ENCODE assay signal across 11 mouse cellular contexts in the genomic region with DNA sequence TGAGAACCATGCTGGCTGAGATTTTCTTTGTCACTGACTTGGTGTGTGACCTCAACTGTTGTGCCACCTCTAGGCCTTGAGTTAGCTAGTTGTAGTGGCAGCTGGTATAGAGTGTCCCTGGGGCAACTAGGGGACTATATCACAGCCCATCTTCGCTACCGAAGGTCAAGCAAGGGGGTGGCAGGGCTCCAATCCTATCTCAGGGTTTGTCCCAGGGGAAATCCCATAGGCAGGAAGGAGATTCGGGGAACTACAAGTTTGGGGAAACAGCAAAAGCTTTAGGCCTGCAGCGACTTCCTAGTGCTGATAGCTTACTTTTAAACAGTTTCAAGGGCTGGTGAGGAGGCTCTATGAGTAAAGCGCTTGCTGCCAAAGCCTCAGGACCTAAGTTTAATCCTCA. TPM values are rescaled to one million over a fixed set of nuclear protein-coding genes. Genes with fewer than 3 reads are reported as not detected.
DNase-seq lines count a peak whose midpoint lies in the region; ATAC-seq and TF ChIP-seq lines count a peak whose summit lies in the region.
"Had no signal": no experiment of that assay in that cellular context is flagged by ENCODE, and none has a peak within 500 bp of the region (broad histone marks: within the 10 kb centered on the region; RNA-seq: fewer than 3 reads in every experiment).

No protein-coding gene starts in this region.

- no peaks in the 10 kb centered on the region for H3K9me3 ChIP-seq in heart, embryonic 13.5 days
- H3K9me3 ChIP-seq in hindbrain, embryonic 11.5 days (ENCODE audit: control insufficient read depth, low read length), result no peaks in the 10 kb centered on the region
- H3K9me3 ChIP-seq in midbrain, embryonic 14.5 days (ENCODE audit: control insufficient read depth, low read length), result no peaks in the 10 kb centered on the region

- peak overlapping the region; percentile 61; the same call in 1 of the 2 replicates for H3K4me3 ChIP-seq in heart, embryonic 13.5 days
- H3K4me3 ChIP-seq in bone marrow macrophage, adult 2 months (ENCODE audit: insufficient read depth, low read length), result peak overlapping the region; percentile 81
- peak overlapping the region; percentile 54; the same call in 1 of the 2 replicates for H3K4me3 ChIP-seq in hindbrain, embryonic 11.5 days (ENCODE audit: low read depth, low read length)
- no peak overlapping the region for H3K4me3 ChIP-seq in midbrain, embryonic 14.5 days (replicated peaks; ENCODE audit: low read depth, low read length)

- TF ChIP-seq CTCF in bone marrow macrophage, adult 2 months (IDR thresholded peaks at IDR 0.05; ENCODE audit: low read depth, low read length), result no peak

- H3K9ac ChIP-seq in heart, embryonic 13.5 days, result 0 out of 2 replicates have a peak overlapping the region, but pooled peaks have one; percentile 45
- H3K9ac ChIP-seq in hindbrain, embryonic 11.5 days (ENCODE audit: low read depth, low read length), result 0 out of 2 replicates have a peak overlapping the region, but pooled peaks have one; percentile 19
- no peak overlapping the region for H3K9ac ChIP-seq in midbrain, embryonic 14.5 days (replicated peaks; ENCODE audit: low read length)

- TF ChIP-seq POLR2A in bone marrow macrophage, adult 2 months (IDR thresholded peaks at IDR 0.05; ENCODE audit: borderline replicate concordance, low read depth, low read length), result no peak

- H3K36me3 ChIP-seq in heart, embryonic 13.5 days, result no peaks in the 10 kb centered on the region
- no peaks in the 10 kb centered on the region for H3K36me3 ChIP-seq in hindbrain, embryonic 11.5 days (ENCODE audit: control insufficient read depth, insufficient read depth, low read length)
- no peaks in the 10 kb centered on the region for H3K36me3 ChIP-seq in midbrain, embryonic 14.5 days (ENCODE audit: control insufficient read depth, insufficient read depth, low read length)

- H3K27ac ChIP-seq in heart, embryonic 13.5 days (replicated peaks), result no peak overlapping the region
- peak overlapping the region; percentile 96 for H3K27ac ChIP-seq in bone marrow macrophage, adult 2 months (ENCODE audit: insufficient read depth, low read depth, low read length)
- peak overlapping the region; percentile 54 for H3K27ac ChIP-seq in hindbrain, embryonic 11.5 days (ENCODE audit: low read depth, low read length)
- no peak overlapping the region for H3K27ac ChIP-seq in midbrain, embryonic 14.5 days (replicated peaks; ENCODE audit: low read depth, low read length)
- H3K27ac ChIP-seq: kidney, postnatal 0 days had no signal

- peak overlapping the region; percentile 93 for H3K4me2 ChIP-seq in heart, embryonic 13.5 days
- peak overlapping the region; percentile 86 for H3K4me2 ChIP-seq in hindbrain, embryonic 11.5 days (replicated peaks; ENCODE audit: low read depth, low read length)
- H3K4me2 ChIP-seq in midbrain, embryonic 14.5 days (ENCODE audit: low read length), result peak overlapping the region; percentile 98

- H3K27me3 ChIP-seq in heart, embryonic 13.5 days (replicated peaks), result peaks cover 22% of the 10 kb centered on the region; the same call in 1 of the 2 replicates
- no peaks in the 10 kb centered on the region for H3K27me3 ChIP-seq in hindbrain, embryonic 11.5 days (ENCODE audit: control insufficient read depth, insufficient read depth, low read length)
- no peaks in the 10 kb centered on the region for H3K27me3 ChIP-seq in midbrain, embryonic 14.5 days (ENCODE audit: control insufficient read depth, insufficient read depth, low read length)

- WGBS in heart, embryonic 13.5 days, result 59% methylated on average over 5 of the region's 5 CpGs
- 66% methylated on average over 5 of the region's 5 CpGs for WGBS in hindbrain, embryonic 11.5 days
- 58% methylated on average over 5 of the region's 5 CpGs for WGBS in midbrain, embryonic 14.5 days

- peaks cover 60% of the 10 kb centered on the region for H3K4me1 ChIP-seq in heart, embryonic 13.5 days
- peaks cover 45% of the 10 kb centered on the region for H3K4me1 ChIP-seq in bone marrow macrophage, adult 2 months (ENCODE audit: control insufficient read depth, insufficient read depth, low read length)
- H3K4me1 ChIP-seq in hindbrain, embryonic 11.5 days (replicated peaks; ENCODE audit: control insufficient read depth, insufficient read depth, low read length), result peaks cover 19% of the 10 kb centered on the region
- peaks cover 20% of the 10 kb centered on the region for H3K4me1 ChIP-seq in midbrain, embryonic 14.5 days (ENCODE audit: control insufficient read depth, insufficient read depth, low read length)

- no peak for ATAC-seq in heart, embryonic 13.5 days (ENCODE audit: extremely low read depth, insufficient number of reproducible peaks, low FRiP score, low TSS enrichment)
- no peak for ATAC-seq in hindbrain, embryonic 11.5 days (ENCODE audit: low FRiP score)
- no peak for ATAC-seq in midbrain, embryonic 14.5 days (ENCODE audit: low FRiP score, low TSS enrichment)
- ATAC-seq in inflammation-experienced regulatory T-cells, adult 6 months, result no peak

- intact Hi-C loops in heart, postnatal 14 days (cut with DNase I), result no loop called here

- no peak for DNase-seq in heart, postnatal 14 days
- no peak for DNase-seq in hindbrain, embryonic 11.5 days (ENCODE audit: low spot score)
- peak; percentile 11 for DNase-seq in midbrain, embryonic 14.5 days
- DNase-seq in kidney, adult 11 months, result no peak
- DNase-seq in thymus, postnatal 4 days, result no peak
- DNase-seq: gastrocnemius, postnatal 10 days; thymus, postnatal 25 days had no signal

RNA-seq across cellular contexts. Expression of a gene that starts 1.4 kb away (rescaled TPM):
- 5.5 and 6.4 TPM in 2 replicates for polyA plus RNA-seq in heart, embryonic 13.5 days (2015; fragmentation: Nextera tagmentation; extraction: Ambion mirVana)
- 1 to 10 TPM; 7.7 TPM for total RNA-seq in heart, postnatal 14 days (2021)
- polyA plus RNA-seq in bone marrow macrophage, adult 2 months (2012; ENCODE audit: insufficient read depth, insufficient read length, missing spikeins), result 388 and 401 TPM in 2 replicates
- polyA plus RNA-seq in hindbrain, embryonic 11.5 days (2014; fragmentation: Nextera tagmentation; extraction: Ambion mirVana), result 60.7 and 78.3 TPM in 2 replicates
- polyA plus RNA-seq in midbrain, embryonic 14.5 days (2014; fragmentation: Nextera tagmentation; extraction: Ambion mirVana), result 13.7 and 19.4 TPM in 2 replicates
- 1 to 10 TPM; 1.6 to 3.9 (median 1.9) TPM for polyA plus RNA-seq in inflammation-experienced regulatory T-cells, adult 6 months (2017; shearing (Covaris generic))

RNA-seq across cellular contexts. Expression of a gene that starts 21.9 kb away (rescaled TPM):
- polyA plus RNA-seq in heart, embryonic 13.5 days (2015; fragmentation: Nextera tagmentation; extraction: Ambion mirVana), result 16.1 and 17.5 TPM in 2 replicates
- total RNA-seq in heart, postnatal 14 days (2021), result 100 to 1,000 TPM in 1 of 2 experiments, 10 to 100 TPM in 1; 99.4 to 129 TPM
- polyA plus RNA-seq in bone marrow macrophage, adult 2 months (2012; ENCODE audit: insufficient read depth, insufficient read length, missing spikeins), result 0.61 TPM in 1 of 2 replicates, not detected in the other
- polyA plus RNA-seq in hindbrain, embryonic 11.5 days (2014; fragmentation: Nextera tagmentation; extraction: Ambion mirVana), result 9.8 and 12.0 TPM in 2 replicates
- 4.7 and 7.3 TPM in 2 replicates for polyA plus RNA-seq in midbrain, embryonic 14.5 days (2014; fragmentation: Nextera tagmentation; extraction: Ambion mirVana)
- polyA plus RNA-seq in inflammation-experienced regulatory T-cells, adult 6 months (2017; shearing (Covaris generic)), result not detected

RNA-seq across cellular contexts. Expression of a gene that starts 43.5 kb away (rescaled TPM):
- polyA plus RNA-seq in heart, embryonic 13.5 days (2015; fragmentation: Nextera tagmentation; extraction: Ambion mirVana), result 82.4 and 83.3 TPM in 2 replicates
- 10 to 100 TPM; 28.9 to 29.5 TPM for total RNA-seq in heart, postnatal 14 days (2021)
- polyA plus RNA-seq in bone marrow macrophage, adult 2 months (2012; ENCODE audit: insufficient read depth, insufficient read length, missing spikeins), result 26.7 and 31.5 TPM in 2 replicates
- polyA plus RNA-seq in hindbrain, embryonic 11.5 days (2014; fragmentation: Nextera tagmentation; extraction: Ambion mirVana), result 313 and 337 TPM in 2 replicates
- 163 and 207 TPM in 2 replicates for polyA plus RNA-seq in midbrain, embryonic 14.5 days (2014; fragmentation: Nextera tagmentation; extraction: Ambion mirVana)
- 10 to 100 TPM; 32.2 to 36.2 (median 33.5) TPM for polyA plus RNA-seq in inflammation-experienced regulatory T-cells, adult 6 months (2017; shearing (Covaris generic))

RNA-seq across cellular contexts. Expression of a gene that starts 44.4 kb away (rescaled TPM):
- polyA plus RNA-seq in heart, embryonic 13.5 days (2015; fragmentation: Nextera tagmentation; extraction: Ambion mirVana), result 0.04 and 0.08 TPM in 2 replicates
- total RNA-seq in heart, postnatal 14 days (2021), result under 1 TPM; 0.02 to 0.05 TPM
- 0.09 TPM in 1 of 2 replicates, not detected in the other for polyA plus RNA-seq in bone marrow macrophage, adult 2 months (2012; ENCODE audit: insufficient read depth, insufficient read length, missing spikeins)
- 0.07 and 0.12 TPM in 2 replicates for polyA plus RNA-seq in hindbrain, embryonic 11.5 days (2014; fragmentation: Nextera tagmentation; extraction: Ambion mirVana)
- polyA plus RNA-seq in midbrain, embryonic 14.5 days (2014; fragmentation: Nextera tagmentation; extraction: Ambion mirVana), result 0.07 and 0.14 TPM in 2 replicates
- polyA plus RNA-seq in inflammation-experienced regulatory T-cells, adult 6 months (2017; shearing (Covaris generic)), result under 1 TPM in 2 of 3 experiments, not detected in 1; 0.03 TPM

Comparison
In these comparisons a context has a peak if more than half of its experiments do, and no peak if none do; other contexts are left out.
1. H3K27ac ChIP-seq: peak in bone marrow macrophage, adult 2 months (single experiment) and hindbrain, embryonic 11.5 days (single experiment); none in heart, embryonic 13.5 days (single experiment) and midbrain, embryonic 14.5 days (single experiment).
2. Peak in every context shown above with its lines, with median percentiles within 50 percentile points of each other: H3K4me2 ChIP-seq.